Mouse (Mus musculus) lung, adult 2 months (tissue): Measurements from ENCODE around the gene Dnmbp.

Experiments used
- CTCF ChIP-seq: fragments of 200-500 bp; IDR thresholded peaks from 2 replicates; pipeline ENCODE4 v1.5.1; 2011; ENCODE audit warnings: mild to moderate bottlenecking, low read length, control low read depth; ENCODE audit not compliant: insufficient read depth
- POLR2A ChIP-seq: fragments of 200-500 bp; IDR thresholded peaks from 2 replicates; pipeline ENCODE4 v1.6.1; 2011; ENCODE audit warnings: low read depth, mild to moderate bottlenecking, control low read depth, low read length, borderline replicate concordance; ENCODE audit errors: extremely low read depth

DNA sequence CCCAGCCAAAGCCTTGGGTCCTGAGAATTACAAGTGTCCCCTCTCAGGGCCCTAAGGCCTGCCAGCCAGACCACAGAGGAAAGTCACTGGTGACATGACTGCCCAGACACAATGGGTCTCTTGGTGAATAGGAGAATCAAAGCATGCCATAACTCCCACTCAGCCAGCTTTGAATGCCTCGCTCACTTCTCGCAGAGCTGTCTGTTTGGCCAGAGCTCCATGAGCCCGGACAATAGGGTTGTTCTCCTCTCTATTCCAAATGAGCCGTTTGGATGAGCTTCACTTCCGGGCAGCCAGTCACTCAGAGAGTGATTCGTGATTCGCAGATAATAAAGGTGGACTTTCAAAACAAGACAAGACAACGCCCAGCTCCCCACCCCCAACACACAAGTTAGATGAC, 34.9 kb downstream of the Dnmbp start:
- no peak for TF ChIP-seq CTCF
- no peak for TF ChIP-seq POLR2A
